Mouse (Mus musculus): ENCODE measurements at regions not wholly inside any gene's neighbourhood (a gene's known extent, or its start where the extent isn't known, plus 50 kb on each side); places are given as distances from the start of the nearest gene placed in this dataset.
A peak's percentile ranks its signal among the peaks of the same experiment; 100 is the strongest.

- no peak for DNase-seq (ENCODE audit: low spot score in 2 of 2)
Observed at GRCm38 (mm10) chr5:120251697-120252401, 135.6 kb downstream of the Rbm19 start.

GRCm38 (mm10) chr5:120252551-120252950 lies 136.3 kb downstream of the Rbm19 start:
- peak in 1 of 2 experiments; percentile 7 for DNase-seq (ENCODE audit: low spot score in 2 of 2)

- no peak for DNase-seq (ENCODE audit: low spot score in 2 of 2)
Observed at GRCm38 (mm10) chr5:120262715-120263273, 146.5 kb downstream of the Rbm19 start.

- DNase-seq (ENCODE audit: low spot score in 2 of 2): no peak
Observed at GRCm38 (mm10) chr5:120269416-120269860, 153.2 kb downstream of the Rbm19 start.

- DNase-seq (ENCODE audit: low spot score in 2 of 2): no peak
Observed at GRCm38 (mm10) chr5:120270887-120271616, 154.8 kb downstream of the Rbm19 start.

GRCm38 (mm10) chr5:120276229-120276628 lies 155.3 kb upstream of the Lhx5 start:
- DNase-seq (ENCODE audit: low spot score in 2 of 2): no peak

- DNase-seq (ENCODE audit: low spot score in 2 of 2): no peak
Observed at GRCm38 (mm10) chr5:120280321-120280720, 151.2 kb upstream of the Lhx5 start.

GRCm38 (mm10) chr5:120280991-120281602 lies 150.4 kb upstream of the Lhx5 start:
- DNase-seq (ENCODE audit: low spot score in 2 of 2): no peak

GRCm38 (mm10) chr5:120281840-120282565 lies 149.5 kb upstream of the Lhx5 start:
- no peak for DNase-seq (ENCODE audit: low spot score in 2 of 2)

GRCm38 (mm10) chr5:120284625-120285024 lies 146.9 kb upstream of the Lhx5 start:
- DNase-seq (ENCODE audit: low spot score in 2 of 2): no peak

- no peak for DNase-seq (ENCODE audit: low spot score in 2 of 2)
Observed at GRCm38 (mm10) chr5:120285036-120285435, 146.5 kb upstream of the Lhx5 start.

GRCm38 (mm10) chr5:120286787-120287186 lies 144.7 kb upstream of the Lhx5 start:
- DNase-seq (ENCODE audit: low spot score in 2 of 2): no peak

GRCm38 (mm10) chr5:120288036-120288684 lies 143.3 kb upstream of the Lhx5 start:
- no peak for DNase-seq (ENCODE audit: low spot score in 2 of 2)

- DNase-seq (ENCODE audit: low spot score in 2 of 2): no peak
Observed at GRCm38 (mm10) chr5:120294526-120295078, 136.9 kb upstream of the Lhx5 start.

GRCm38 (mm10) chr5:120297190-120297589 lies 134.3 kb upstream of the Lhx5 start:
- DNase-seq (ENCODE audit: low spot score in 2 of 2): no peak

- DNase-seq (ENCODE audit: low spot score in 2 of 2): no peak
Observed at GRCm38 (mm10) chr5:120297665-120298282, 133.7 kb upstream of the Lhx5 start.

GRCm38 (mm10) chr5:120301672-120302071 lies 129.8 kb upstream of the Lhx5 start:
- DNase-seq (ENCODE audit: low spot score in 2 of 2): no peak

GRCm38 (mm10) chr5:120302307-120302706 lies 129.2 kb upstream of the Lhx5 start:
- DNase-seq (ENCODE audit: low spot score in 2 of 2): no peak

- no peak for DNase-seq (ENCODE audit: low spot score in 2 of 2)
Observed at GRCm38 (mm10) chr5:120304295-120304701, 127.2 kb upstream of the Lhx5 start.

GRCm38 (mm10) chr5:120312299-120312698 lies 119.2 kb upstream of the Lhx5 start:
- no peak for DNase-seq (ENCODE audit: low spot score in 2 of 2)
